Mouse (Mus musculus) bone marrow, adult 2 months (tissue): ENCODE data around the gene Adcy10. TPM values are rescaled to one million over a fixed set of nuclear protein-coding genes. Genes with fewer than 3 reads are reported as not detected.

ENCODE experiments used
- H3K27ac ChIP-seq: fragments of 200-500 bp; 2 replicates; pipeline ENCODE4 v1.5.1; 2012; ENCODE audit warnings: low read depth, mild to moderate bottlenecking, control low read depth, inconsistent platforms, low read length; ENCODE audit not compliant: control insufficient read depth, poor library complexity, insufficient read depth
- H3K4me1 ChIP-seq: fragments of 200-500 bp; 2 replicates; pipeline ENCODE4 v1.6.1; 2011; ENCODE audit warnings: low read length; ENCODE audit not compliant: control insufficient read depth, insufficient read depth
- H3K4me3 ChIP-seq: fragments of 200-500 bp; replicated peaks from 2 replicates; pipeline ENCODE3; 2011; ENCODE audit warnings: mild to moderate bottlenecking, low read depth, low read length, control low read depth; ENCODE audit not compliant: control insufficient read depth
- CTCF ChIP-seq: fragments of 200-500 bp; IDR thresholded peaks from 2 replicates; pipeline ENCODE4 v1.5.1; 2011; ENCODE audit warnings: low read length, control low read depth; ENCODE audit not compliant: control insufficient read depth, insufficient read depth
- POLR2A ChIP-seq: fragments of 200-500 bp; IDR thresholded peaks from 2 replicates; pipeline ENCODE4 v1.6.1; 2011; ENCODE audit warnings: low read depth, mild to moderate bottlenecking, control low read depth, low read length, borderline replicate concordance; ENCODE audit not compliant: control insufficient read depth
- whole genome bisulfite sequencing: fragments of 180-500 bp; shearing (Covaris S2); methylation state at CpG from one replicate; pipeline ENCODE4 v1.1.7; 2018; 5-methylcytosine and 5-hydroxymethylcytosine counted together
- polyA plus RNA-seq: library from polyadenylated mRNA; stranded (reverse); fragments of >200 nt; gene quantifications from 2 replicates; pipeline ENCODE4 v1.2.4, GENCODE M21; 2011; ENCODE audit warnings: low replicate concordance; ENCODE audit not compliant: missing spikeins, insufficient read depth, insufficient read length

The Adcy10 gene
- polyA plus RNA-seq, 1 experiment = not detected

GRCm38 (mm10) chr1:165612714-165613113 is 127.7 kb downstream of the Adcy10 start:
- Histone ChIP-seq H3K27ac (no peak overlapping the region; the same call in 1 of the 2 replicates), H3K4me1 (peaks cover 1% of the 10 kb centered on the region; the same call in 1 of the 2 replicates), H3K4me3 (no peak overlapping the region)
- 6% methylated on average over 5 of the region's 5 CpGs for WGBS
- TF ChIP-seq CTCF (no peak), POLR2A (no peak)

- WGBS = 91% methylated on average over 4 of the region's 4 CpGs
- Histone ChIP-seq H3K4me3 (no peak overlapping the region), H3K4me1 (peaks cover 2% of the 10 kb centered on the region; the same call in 1 of the 2 replicates), H3K27ac (no peak overlapping the region)
- no peak for TF ChIP-seq POLR2A
- TF ChIP-seq CTCF = no peak
Observed at GRCm38 (mm10) chr1:165613926-165614325, 128.9 kb downstream of the Adcy10 start.

DNA sequence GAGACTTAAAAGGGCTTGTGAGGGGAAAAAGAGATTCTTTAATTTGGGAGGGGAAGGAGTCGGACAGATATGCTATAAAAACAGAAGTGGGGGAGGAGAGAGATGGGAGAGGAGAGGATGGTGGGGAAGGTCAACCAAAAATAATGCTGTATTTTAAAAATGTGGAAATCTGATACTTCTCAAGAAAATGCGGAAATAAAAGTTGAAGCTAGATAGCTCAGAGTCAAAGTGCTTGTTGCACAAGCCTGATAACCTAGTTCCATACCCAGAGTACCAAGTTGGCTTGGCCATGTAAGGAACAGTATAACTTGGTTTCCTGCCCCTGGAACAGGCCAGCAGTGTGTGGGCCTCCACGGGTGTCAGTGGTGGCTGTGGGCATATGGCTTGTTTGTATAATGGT is 129.8 kb downstream of the Adcy10 start:
- Histone ChIP-seq H3K27ac (no peak overlapping the region), H3K4me1 (peaks cover 2% of the 10 kb centered on the region; the same call in 1 of the 2 replicates), H3K4me3 (no peak overlapping the region)
- TF ChIP-seq CTCF (no peak), POLR2A (no peak)
- 74% methylated on average over 3 of the region's 3 CpGs for WGBS

GRCm38 (mm10) chr1:165616652-165617051 is 131.7 kb downstream of the Adcy10 start:
- H3K4me1 ChIP-seq = peaks cover 3% of the 10 kb centered on the region
- 66% methylated on average over 7 of the region's 7 CpGs for WGBS
- TF ChIP-seq POLR2A = no peak
- no peak for TF ChIP-seq CTCF
- H3K27ac ChIP-seq = no peak overlapping the region
- no peak overlapping the region for H3K4me3 ChIP-seq

DNA sequence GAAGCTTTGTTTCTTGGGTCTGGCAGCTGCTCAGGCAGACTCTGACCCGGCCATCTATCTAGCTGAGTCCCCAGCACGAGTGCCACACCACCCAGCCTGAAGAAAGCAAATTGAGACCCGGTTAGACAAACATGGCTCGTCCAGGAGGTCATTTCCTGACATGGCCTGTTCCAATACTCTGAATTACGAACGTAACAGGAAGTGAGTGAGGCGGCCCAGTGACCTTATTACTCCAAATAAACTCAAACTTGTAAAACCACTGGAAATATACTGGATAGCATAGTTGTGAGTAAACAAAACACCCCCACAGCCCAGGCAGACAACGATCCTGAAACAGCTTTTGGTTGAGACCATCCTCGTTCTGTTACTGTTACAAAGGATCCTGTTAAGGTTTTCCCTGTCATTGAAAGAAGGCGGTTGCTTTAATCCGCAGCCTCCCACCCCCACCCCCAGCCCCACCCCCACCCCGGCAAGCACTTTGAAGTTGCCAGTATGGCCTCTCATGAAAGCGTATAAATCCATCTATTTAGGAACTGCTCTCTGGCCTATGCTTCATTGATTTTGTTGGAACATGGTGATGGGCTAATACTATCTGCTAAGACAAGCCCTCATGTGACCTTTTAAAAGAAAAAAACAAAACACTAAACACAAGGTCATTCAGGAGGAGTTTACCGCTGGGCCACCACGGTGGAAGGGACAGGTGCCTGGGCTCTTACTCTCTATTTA is 132.3 kb downstream of the Adcy10 start:
- peaks cover 2% of the 10 kb centered on the region for H3K4me1 ChIP-seq
- H3K27ac ChIP-seq = no peak overlapping the region
- TF ChIP-seq POLR2A = no peak
- TF ChIP-seq CTCF = no peak
- WGBS = 53% methylated on average over 15 of the region's 15 CpGs
- H3K4me3 ChIP-seq = no peak overlapping the region

DNA sequence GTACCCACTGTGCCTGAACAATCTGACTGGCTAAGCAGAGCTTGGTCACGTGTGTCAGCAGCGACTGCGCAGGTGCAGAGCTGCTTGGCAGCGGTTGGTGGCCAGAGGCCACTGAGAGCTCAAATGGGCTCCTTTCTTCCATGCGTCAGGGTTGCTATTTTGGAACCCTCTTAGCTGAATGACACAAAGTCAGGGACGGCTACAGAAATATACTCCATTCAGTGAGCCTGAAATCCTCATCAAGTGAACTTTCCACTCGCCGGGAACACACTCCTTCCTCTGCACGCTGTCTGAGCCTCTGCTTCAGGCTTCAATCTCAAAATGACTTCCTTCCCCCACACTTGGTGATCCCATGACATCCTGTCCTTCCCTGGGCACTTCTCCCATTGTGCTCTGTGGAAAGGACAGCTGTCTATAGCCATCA is 133.2 kb downstream of the Adcy10 start:
- peaks cover 2% of the 10 kb centered on the region for H3K4me1 ChIP-seq
- TF ChIP-seq CTCF = no peak
- H3K27ac ChIP-seq = no peak overlapping the region
- H3K4me3 ChIP-seq = no peak overlapping the region
- 67% methylated on average over 9 of the region's 9 CpGs for WGBS

- Histone ChIP-seq H3K4me3 (no peak overlapping the region), H3K27ac (peak overlapping the region; percentile 48; the same call in 1 of the 2 replicates), H3K4me1 (peaks cover 4% of the 10 kb centered on the region)
- 83% methylated on average over 5 of the region's 5 CpGs for WGBS
- TF ChIP-seq POLR2A = no peak
- TF ChIP-seq CTCF = no peak
Observed at GRCm38 (mm10) chr1:165625058-165625457, 140.1 kb downstream of the Adcy10 start.

GRCm38 (mm10) chr1:165625896-165626295 is 140.9 kb downstream of the Adcy10 start:
- Histone ChIP-seq H3K27ac (no peak overlapping the region; the same call in 1 of the 2 replicates), H3K4me1 (peaks cover 4% of the 10 kb centered on the region), H3K4me3 (no peak overlapping the region)
- no peak for TF ChIP-seq CTCF
- TF ChIP-seq POLR2A = no peak
- WGBS = 56% methylated on average over 5 of the region's 5 CpGs

Other genes starting within 250 kb of the Adcy10 start
- 19.4 and 33.0 TPM in 2 replicates for gene Tiprl, start 248.2 kb upstream of the Adcy10 start, polyA plus RNA-seq
- gene Gpr161, start 189.4 kb upstream of the Adcy10 start, polyA plus RNA-seq = 0.14 and 0.65 TPM in 2 replicates
- 39.2 and 45.6 TPM in 2 replicates for gene Dcaf6, start 24.7 kb upstream of the Adcy10 start, polyA plus RNA-seq
- 37.1 and 45.4 TPM in 2 replicates for gene Mpc2, start 24.5 kb upstream of the Adcy10 start, polyA plus RNA-seq
- gene Mpzl1, start 149.4 kb downstream of the Adcy10 start, polyA plus RNA-seq = 5.8 and 20.7 TPM in 2 replicates
- gene Rcsd1, start 224.6 kb downstream of the Adcy10 start, polyA plus RNA-seq = 51.6 and 119 TPM in 2 replicates